Mouse (Mus musculus): ENCODE data around the gene Adam33. TPM values are rescaled to one million over a fixed set of nuclear protein-coding genes. Genes with fewer than 3 reads are reported as not detected.
"Not testable (repeated sequence)": the region's sequence is repeated elsewhere in the genome, so short reads cannot be mapped to it uniquely, and the experiment has no call there.

Gene Adam33
- polyA plus RNA-seq, 1 experiment from 2014 or later, result 3.2 TPM

DNA sequence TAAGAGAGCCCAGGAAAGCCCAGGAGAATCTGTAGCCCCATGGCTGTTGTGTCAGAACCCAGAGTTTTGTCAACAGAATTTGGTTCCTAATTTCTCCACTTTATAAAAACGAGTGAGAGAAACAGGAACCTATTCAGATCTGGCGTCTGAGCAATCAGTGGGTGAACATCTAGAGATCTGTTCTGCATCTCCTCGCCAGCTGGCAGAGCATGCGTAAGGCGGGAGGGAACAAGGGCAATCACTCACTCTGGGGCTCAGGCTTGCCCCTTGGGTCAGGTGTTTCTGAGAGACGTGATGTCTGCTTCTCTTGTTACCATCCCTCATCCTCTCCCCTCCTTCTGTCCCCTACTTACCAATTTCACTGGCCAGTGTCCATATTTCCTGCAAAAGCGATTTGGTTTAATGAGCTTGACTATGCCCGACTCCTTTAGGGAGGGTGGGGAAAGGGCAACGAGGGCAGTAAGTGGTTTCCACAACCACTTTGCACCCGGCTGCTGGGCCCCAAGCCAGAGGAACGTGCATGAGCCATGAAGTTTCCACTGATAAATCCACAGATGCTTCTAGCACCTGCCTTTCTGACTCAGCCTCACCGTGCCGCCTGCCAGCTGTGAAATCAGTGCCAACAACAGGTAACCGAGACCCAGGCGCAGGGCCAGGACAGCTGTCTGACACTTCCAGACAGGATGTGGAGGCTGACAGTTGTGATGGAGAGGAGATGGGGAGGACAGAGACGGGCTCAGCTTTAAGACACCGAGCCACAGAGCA lies 26.2 kb downstream of the Adam33 start:
- no peak for TF ChIP-seq CTCF (IDR thresholded peaks at IDR 0.05)
- TF ChIP-seq EP300 (IDR thresholded peaks at IDR 0.05), result no peak
- no peak overlapping the region for H3K9ac ChIP-seq (replicated peaks; ENCODE audit: low read depth)
- no peak overlapping the region for H3K4me3 ChIP-seq (ENCODE audit: low read depth, low read length)
- DNase-seq (ENCODE audit: low spot score) (peak; percentile 59), ATAC-seq (peak; percentile 57)
- no peak overlapping the region for H3K4me2 ChIP-seq (replicated peaks; ENCODE audit: low read depth, low read length)
- WGBS, result 32% methylated on average over 17 of the region's 17 CpGs
- peaks cover 2% of the 10 kb centered on the region; the same call in 1 of the 2 replicates for H3K4me1 ChIP-seq (ENCODE audit: insufficient read depth, low read depth, low read length)
- no peaks in the 10 kb centered on the region for H3K36me3 ChIP-seq (ENCODE audit: insufficient read depth, low read length)
- peaks cover 28% of the 10 kb centered on the region for H3K27me3 ChIP-seq (replicated peaks; ENCODE audit: insufficient read depth, low read length)
- no peak overlapping the region for H3K27ac ChIP-seq (ENCODE audit: low read length)
- H3K9me3 ChIP-seq (ENCODE audit: low read length), result no peaks in the 10 kb centered on the region

DNA sequence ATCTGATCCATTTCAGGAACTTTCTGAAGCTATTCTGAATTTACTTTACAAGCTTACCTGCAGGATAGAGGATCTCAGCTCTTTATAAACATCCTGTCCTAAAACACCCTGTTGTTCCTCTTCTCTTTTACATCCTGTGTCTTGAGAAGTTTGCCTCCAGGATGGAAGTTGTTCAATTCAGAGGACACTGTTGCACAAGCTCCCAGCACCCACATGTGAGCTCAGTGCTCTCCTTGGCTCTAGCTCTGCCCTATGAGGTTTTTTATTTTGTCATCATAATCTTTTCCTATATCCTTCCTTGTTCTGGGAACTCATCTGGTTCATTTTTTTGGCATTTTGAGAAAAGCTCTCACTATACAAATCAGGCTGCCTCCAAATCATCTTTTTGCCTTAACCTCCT lies 26.9 kb downstream of the Adam33 start:
- no peak for TF ChIP-seq CTCF (IDR thresholded peaks at IDR 0.05)
- TF ChIP-seq EP300 (IDR thresholded peaks at IDR 0.05), result no peak
- no peak overlapping the region for H3K9ac ChIP-seq (replicated peaks; ENCODE audit: low read depth)
- no peak overlapping the region for H3K4me3 ChIP-seq (ENCODE audit: low read depth, low read length)
- H3K9me3 ChIP-seq (ENCODE audit: low read length), result no peaks in the 10 kb centered on the region
- no peak for DNase-seq (ENCODE audit: low spot score)
- no peaks in the 10 kb centered on the region for H3K36me3 ChIP-seq (ENCODE audit: insufficient read depth, low read length)
- H3K4me2 ChIP-seq (replicated peaks; ENCODE audit: low read depth, low read length), result no peak overlapping the region
- ATAC-seq, result no peak
- H3K27ac ChIP-seq (ENCODE audit: low read length), result no peak overlapping the region
- peaks cover 2% of the 10 kb centered on the region; the same call in 1 of the 2 replicates for H3K4me1 ChIP-seq (ENCODE audit: insufficient read depth, low read depth, low read length)
- peaks cover 21% of the 10 kb centered on the region for H3K27me3 ChIP-seq (replicated peaks; ENCODE audit: insufficient read depth, low read length)

DNA sequence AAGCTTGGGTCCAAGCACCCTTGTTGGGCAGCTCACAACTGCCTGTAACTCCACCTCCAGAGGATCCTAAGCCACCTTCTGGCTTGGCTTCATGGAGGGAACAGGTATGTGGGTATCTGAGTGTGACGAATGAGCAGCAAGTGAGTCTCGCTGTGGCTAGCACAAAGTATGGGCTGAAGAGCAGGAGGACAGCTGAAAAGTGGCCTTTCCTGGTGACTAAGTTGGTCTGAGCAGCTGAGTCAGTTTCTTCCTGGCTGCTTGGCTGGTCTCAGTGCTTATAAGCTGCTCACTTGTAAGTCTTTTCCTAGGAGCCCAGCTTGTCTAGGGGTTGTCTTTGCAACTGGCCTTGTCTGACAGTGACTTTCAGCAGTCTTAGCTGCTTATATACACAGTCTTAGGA lies 27.3 kb downstream of the Adam33 start:
- DNase-seq (ENCODE audit: low spot score) (no peak), ATAC-seq (no peak)
- Histone ChIP-seq H3K4me1 (ENCODE audit: insufficient read depth, low read depth, low read length) (no peaks in the 10 kb centered on the region; the same call in 1 of the 2 replicates), H3K36me3 (ENCODE audit: insufficient read depth, low read length) (no peaks in the 10 kb centered on the region), H3K4me3 (ENCODE audit: low read depth, low read length) (no peak overlapping the region), H3K27ac (ENCODE audit: low read length) (no peak overlapping the region), H3K9ac (replicated peaks; ENCODE audit: low read depth) (no peak overlapping the region), H3K4me2 (replicated peaks; ENCODE audit: low read depth, low read length) (no peak overlapping the region), H3K27me3 (replicated peaks; ENCODE audit: insufficient read depth, low read length) (peaks cover 17% of the 10 kb centered on the region), H3K9me3 (ENCODE audit: low read length) (no peaks in the 10 kb centered on the region)
- WGBS, result 92% methylated on average over 2 of the region's 2 CpGs
- TF ChIP-seq CTCF (IDR thresholded peaks at IDR 0.05) (no peak), EP300 (IDR thresholded peaks at IDR 0.05) (no peak)

DNA sequence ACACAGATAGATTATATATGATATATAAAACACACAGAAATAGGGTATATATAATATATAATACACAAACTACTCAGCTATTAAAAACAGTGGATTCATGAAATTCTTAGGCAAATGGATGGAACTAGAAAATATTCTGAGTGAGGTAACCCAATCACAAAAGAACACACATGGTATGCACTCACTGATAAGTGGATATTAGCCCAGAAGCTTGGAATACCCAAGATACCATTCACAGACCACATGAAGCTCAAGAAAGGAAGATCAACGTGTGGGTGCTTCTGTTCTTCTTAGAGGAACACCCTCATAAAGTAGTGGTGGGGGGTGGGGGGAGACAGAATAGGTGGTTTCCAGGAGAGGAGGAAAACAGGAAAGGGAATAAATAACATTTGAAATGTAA lies 32.2 kb downstream of the Adam33 start:
- 28% methylated on average over 1 of the region's 1 CpGs for WGBS
- H3K4me2 ChIP-seq (replicated peaks; ENCODE audit: low read depth, low read length); H3K9ac ChIP-seq (replicated peaks; ENCODE audit: low read depth): not testable (repeated sequence)

DNA sequence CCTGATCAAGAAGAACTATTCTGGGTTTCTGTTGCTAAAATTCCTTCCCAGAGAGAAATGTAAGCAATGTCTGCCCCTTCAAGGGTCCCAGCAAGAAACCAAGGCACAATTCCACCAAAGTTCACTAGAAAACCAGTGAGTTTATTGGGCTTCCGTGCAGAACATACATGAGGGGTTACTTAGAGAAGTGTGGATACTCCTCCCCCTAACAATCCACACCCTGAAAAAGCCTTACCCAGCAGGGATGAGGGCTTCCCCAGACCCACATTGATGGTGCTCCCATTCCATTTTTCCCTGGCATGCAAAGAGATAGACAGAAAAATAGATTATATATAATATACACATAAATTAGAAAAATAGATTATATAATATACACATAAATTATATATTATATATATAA lies 32.6 kb downstream of the Adam33 start:
- Histone ChIP-seq H3K36me3 (ENCODE audit: insufficient read depth, low read length) (no peaks in the 10 kb centered on the region), H3K9ac (replicated peaks; ENCODE audit: low read depth) (no peak overlapping the region), H3K4me2 (replicated peaks; ENCODE audit: low read depth, low read length) (no peak overlapping the region), H3K4me3 (ENCODE audit: low read depth, low read length) (no peak overlapping the region), H3K27me3 (replicated peaks; ENCODE audit: insufficient read depth, low read length) (no peaks in the 10 kb centered on the region), H3K27ac (ENCODE audit: low read length) (no peak overlapping the region), H3K4me1 (ENCODE audit: insufficient read depth, low read depth, low read length) (no peaks in the 10 kb centered on the region), H3K9me3 (ENCODE audit: low read length) (no peaks in the 10 kb centered on the region)
- ATAC-seq, result no peak
- no peak for DNase-seq (ENCODE audit: low spot score)
- WGBS, result 93% methylated on average over 1 of the region's 1 CpGs
- no peak for TF ChIP-seq EP300 (IDR thresholded peaks at IDR 0.05)
- no peak for TF ChIP-seq CTCF (IDR thresholded peaks at IDR 0.05)

More for the DNA sequence above, 32.2 kb downstream of the Adam33 start:
- H3K27me3 ChIP-seq (replicated peaks; ENCODE audit: insufficient read depth, low read length); H3K36me3 ChIP-seq (ENCODE audit: insufficient read depth, low read length); H3K9me3 ChIP-seq (ENCODE audit: low read length); H3K4me3 ChIP-seq (ENCODE audit: low read depth, low read length); H3K27ac ChIP-seq (ENCODE audit: low read length); H3K4me1 ChIP-seq (ENCODE audit: insufficient read depth, low read depth, low read length); ATAC-seq; DNase-seq (ENCODE audit: low spot score): not testable (repeated sequence)

DNA sequence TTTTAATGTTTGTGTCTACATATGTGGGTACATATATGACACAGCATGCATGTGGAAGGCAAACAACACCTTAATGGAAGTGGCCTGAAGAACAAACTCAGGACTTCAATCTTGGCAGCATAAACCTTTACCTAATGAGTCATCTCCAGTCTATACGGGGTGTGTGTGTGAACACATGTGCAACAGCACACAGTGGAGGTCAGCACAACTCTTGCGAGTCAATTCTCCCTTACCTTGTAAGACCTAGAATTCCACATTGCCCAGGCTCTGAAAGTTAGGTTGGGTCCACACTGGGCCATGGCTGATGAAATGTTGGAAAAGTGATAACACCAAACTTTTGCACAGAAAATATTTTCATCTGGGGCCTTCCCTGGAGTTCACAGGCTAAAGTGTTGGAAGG lies 33.1 kb downstream of the Adam33 start:
- no peak overlapping the region for H3K4me2 ChIP-seq (replicated peaks; ENCODE audit: low read depth, low read length)
- no peak for DNase-seq (ENCODE audit: low spot score)
- no peak for ATAC-seq

More for the DNA sequence above, 33.1 kb downstream of the Adam33 start:
- Histone ChIP-seq H3K27me3 (replicated peaks; ENCODE audit: insufficient read depth, low read length) (no peaks in the 10 kb centered on the region), H3K36me3 (ENCODE audit: insufficient read depth, low read length) (no peaks in the 10 kb centered on the region), H3K4me1 (ENCODE audit: insufficient read depth, low read depth, low read length) (no peaks in the 10 kb centered on the region), H3K9ac (replicated peaks; ENCODE audit: low read depth) (no peak overlapping the region), H3K27ac (ENCODE audit: low read length) (no peak overlapping the region), H3K4me3 (ENCODE audit: low read depth, low read length) (no peak overlapping the region), H3K9me3 (ENCODE audit: low read length) (no peaks in the 10 kb centered on the region)
- 82% methylated on average over 2 of the region's 2 CpGs for WGBS
- TF ChIP-seq CTCF (IDR thresholded peaks at IDR 0.05) (no peak), EP300 (IDR thresholded peaks at IDR 0.05) (no peak)
